Mouse (Mus musculus) neural tube, embryonic 15.5 days (tissue): ENCODE measurements at regions not wholly inside any gene's neighbourhood (a gene's known extent, or its start where the extent isn't known, plus 50 kb on each side); places are given as distances from the start of the nearest gene placed in this dataset.
A peak's percentile ranks its signal among the peaks of the same experiment; 100 is the strongest.

Experiments used
- ATAC-seq: fragments of 200-750 bp; cut with Nextera tagmentation; 2 replicates; pipeline ENCODE4 v1.8.0; 2017; ENCODE audit warnings: mild to moderate bottlenecking, moderate TSS enrichment, moderate library complexity; ENCODE audit not compliant: low FRiP score
- H3K27ac ChIP-seq: fragments of 300-500 bp; sonication (generic); replicated peaks from 2 replicates; pipeline ENCODE4 v1.5.1; 2015; ENCODE audit warnings: mild to moderate bottlenecking, inconsistent platforms
- H3K27me3 ChIP-seq: fragments of 300-500 bp; sonication (generic); replicated peaks from 2 replicates; pipeline ENCODE4 v1.6.1; 2015; ENCODE audit warnings: inconsistent platforms
- H3K36me3 ChIP-seq: fragments of 300-500 bp; sonication (generic); 2 replicates; pipeline ENCODE4 v1.6.1; 2015; ENCODE audit warnings: inconsistent platforms
- H3K4me1 ChIP-seq: fragments of 300-500 bp; sonication (generic); 2 replicates; pipeline ENCODE4 v1.6.1; 2015; ENCODE audit warnings: inconsistent platforms
- H3K4me2 ChIP-seq: fragments of 300-500 bp; sonication (generic); 2 replicates; pipeline ENCODE4 v1.6.1; 2015; ENCODE audit warnings: inconsistent platforms, mild to moderate bottlenecking, moderate library complexity
- H3K4me3 ChIP-seq: fragments of 300-500 bp; sonication (generic); replicated peaks from 2 replicates; pipeline ENCODE4 v1.5.1; 2015; ENCODE audit warnings: mild to moderate bottlenecking, inconsistent platforms
- H3K9ac ChIP-seq: fragments of 300-500 bp; sonication (generic); replicated peaks from 2 replicates; pipeline ENCODE4 v1.6.1; 2015; ENCODE audit warnings: mild to moderate bottlenecking, inconsistent platforms
- H3K9me3 ChIP-seq: fragments of 300-500 bp; sonication (generic); replicated peaks from 2 replicates; pipeline ENCODE4 v1.6.1; 2016; ENCODE audit warnings: inconsistent platforms
- WGBS: fragments of 180-500 bp; shearing (Covaris S2); methylation state at CpG from one replicate; pipeline ENCODE4 v1.1.7; 2015; ENCODE audit warnings: mixed read lengths; 5-methylcytosine and 5-hydroxymethylcytosine counted together

DNA sequence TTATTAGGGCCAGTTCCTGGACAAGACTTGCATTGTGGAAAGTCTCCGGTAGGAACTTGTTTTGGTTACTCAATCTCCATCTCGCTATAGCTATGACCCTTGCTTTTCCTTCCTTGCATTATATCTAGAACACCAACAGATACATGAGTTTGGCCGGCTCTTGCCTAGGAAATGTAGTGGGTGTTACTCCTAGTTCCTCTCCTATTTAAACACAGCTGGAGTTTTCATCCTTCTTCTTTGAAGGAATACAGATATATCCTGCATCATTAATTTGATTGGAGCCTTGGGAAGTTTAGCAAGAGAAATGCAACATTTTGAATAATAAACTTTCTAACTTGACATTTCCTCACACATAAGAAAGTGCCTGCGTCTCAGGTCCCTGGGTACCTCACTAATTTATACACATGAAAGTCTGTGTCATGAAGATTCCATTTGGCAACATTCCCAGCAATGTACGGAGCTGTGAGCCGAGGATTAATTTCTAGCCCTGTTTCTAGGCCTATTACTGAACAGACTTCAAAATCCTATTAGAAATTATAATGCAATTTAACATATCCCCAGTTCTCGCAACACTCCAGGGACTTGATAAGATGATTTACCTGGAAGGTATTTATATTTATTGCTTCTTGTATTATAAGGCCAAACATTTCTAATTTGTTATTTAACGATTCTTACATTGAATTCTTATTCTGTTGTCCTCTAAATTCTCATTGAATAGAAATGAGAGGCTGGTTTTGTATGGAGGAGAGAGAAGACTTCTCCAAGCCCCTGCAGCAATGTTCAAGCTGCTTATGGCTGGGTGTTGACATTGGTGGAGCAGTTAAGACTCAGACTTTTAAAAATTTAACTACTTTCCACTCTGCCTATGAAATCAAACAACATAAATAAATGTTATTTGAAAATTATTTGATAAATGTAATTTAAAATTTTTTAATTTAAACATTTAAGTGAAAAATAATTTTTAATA is 62.3 kb downstream of the Sntn start:
- WGBS, result 49% methylated on average over 8 of the region's 8 CpGs
- Histone ChIP-seq H3K9ac (no peak overlapping the region), H3K27me3 (no peaks in the 10 kb centered on the region), H3K4me2 (no peak overlapping the region), H3K36me3 (no peaks in the 10 kb centered on the region), H3K27ac (no peak overlapping the region), H3K4me1 (no peaks in the 10 kb centered on the region), H3K9me3 (peaks cover 10% of the 10 kb centered on the region; the same call in 1 of the 2 replicates), H3K4me3 (no peak overlapping the region)
- peak; percentile 76 for ATAC-seq
